Mouse (Mus musculus) T-cell, adult 2 months (primary cell): ENCODE data around the gene Degs2.
"Not testable (repeated sequence)": the region's sequence is repeated elsewhere in the genome, so short reads cannot be mapped to it uniquely, and the experiment has no call there.

Experiments used
- DNase-seq: peaks from one replicate; pipeline ENCODE4 v3.0.0; 2022; ENCODE audit warnings: low spot score

Gene Degs2

DNA sequence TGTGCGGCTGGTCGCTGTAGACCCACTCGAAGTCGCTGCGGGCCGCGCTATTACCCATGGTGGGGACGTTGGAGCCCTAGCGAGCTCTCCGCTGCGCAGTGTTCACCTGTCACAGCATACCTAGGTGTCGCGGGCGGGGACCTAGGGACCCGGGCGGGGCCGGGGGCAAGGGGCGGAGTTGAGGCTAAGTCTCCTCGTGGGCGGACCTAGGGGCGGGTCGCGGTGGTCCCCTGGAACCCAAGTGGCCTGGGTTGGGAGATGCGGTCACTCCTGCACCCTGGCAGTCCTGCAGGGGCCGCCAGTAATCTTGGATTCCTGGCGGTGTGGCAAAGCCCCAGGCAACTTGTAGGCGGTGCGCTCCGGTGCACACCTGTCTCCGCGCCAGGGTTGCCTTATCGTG is at the start of gene Degs2:
Gene Degs2, minus strand, starts transcription at position 131 of the 400 bp plus-strand sequence.
- DNase-seq = no peak

DNA sequence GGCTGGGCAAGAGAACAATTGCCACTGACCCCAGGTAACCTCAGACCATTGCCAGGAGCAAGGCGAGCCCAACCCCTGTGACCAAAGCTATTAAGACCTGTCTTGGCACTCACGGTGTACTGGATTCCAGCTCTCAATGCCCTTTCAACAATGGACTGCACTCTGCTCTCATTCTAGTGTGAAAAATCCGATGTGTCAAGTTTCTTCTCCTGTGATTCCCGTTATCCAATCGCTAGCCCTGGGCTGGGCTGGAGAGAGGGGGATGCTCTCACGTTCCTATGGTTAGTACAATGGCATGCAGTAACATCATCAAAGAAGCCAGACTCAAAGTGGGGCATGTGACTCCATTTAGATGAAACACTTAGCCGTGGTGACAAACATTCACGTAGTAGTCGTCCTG is 49.7 kb upstream of the Degs2 start:
- no peak for DNase-seq

DNA sequence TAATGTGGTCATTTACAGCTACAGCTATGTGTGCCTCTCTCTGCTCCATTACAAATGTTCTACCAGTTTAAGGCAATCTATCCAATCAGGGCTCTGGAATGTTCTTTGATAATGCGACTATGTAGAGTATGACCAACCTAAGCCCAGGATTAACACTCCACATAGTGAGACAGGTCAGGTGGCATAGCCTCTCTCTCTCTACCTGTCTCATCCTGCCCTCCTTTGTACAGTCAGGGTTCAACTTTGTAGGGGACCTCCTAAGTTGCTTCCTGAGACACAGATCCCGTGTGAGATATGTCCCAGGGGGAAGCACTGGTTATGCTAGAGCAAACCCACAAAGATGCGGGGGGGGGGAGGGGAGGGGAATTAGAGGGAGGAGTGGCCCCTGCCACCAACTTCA is 48.1 kb upstream of the Degs2 start:
- DNase-seq = no peak

DNA sequence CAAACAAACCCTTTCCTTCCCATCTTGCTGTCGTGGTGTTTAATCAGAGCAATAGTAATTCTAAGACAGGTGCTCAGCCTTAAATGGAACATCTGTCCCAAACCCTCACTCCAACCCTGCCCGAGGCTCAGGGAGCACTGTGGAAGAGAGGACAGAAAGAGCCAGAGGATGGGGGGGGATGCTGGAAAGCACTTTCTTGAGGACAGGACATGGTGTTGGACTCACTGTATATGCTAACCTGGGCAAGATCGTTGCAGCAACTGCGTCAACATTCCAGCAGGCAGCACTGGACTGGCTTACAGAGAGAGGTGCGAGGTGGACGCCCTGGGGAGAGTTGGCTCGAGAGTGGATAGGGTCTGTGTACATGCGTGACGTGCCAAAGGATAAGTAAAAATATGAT is 47.3 kb upstream of the Degs2 start:
- no peak for DNase-seq

DNA sequence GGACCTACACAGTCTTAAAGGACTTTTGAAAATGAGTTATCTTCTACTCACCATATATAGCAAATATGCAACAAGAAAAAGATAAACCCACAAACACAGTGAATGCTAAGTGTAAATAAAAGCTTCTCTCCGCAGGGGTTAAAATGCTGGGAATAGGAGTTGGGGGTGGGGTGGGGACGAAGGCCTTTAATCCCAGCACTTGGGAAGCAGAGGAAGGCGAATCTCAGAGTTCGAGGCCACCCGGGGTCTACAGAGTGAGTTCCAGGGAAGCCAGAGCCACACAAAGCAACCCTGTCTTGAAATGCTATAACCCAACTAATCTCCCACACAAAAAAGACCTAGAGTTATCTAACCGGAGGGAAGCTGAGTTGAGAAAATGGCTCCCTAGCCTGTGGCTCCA is 46.9 kb upstream of the Degs2 start:
- no peak for DNase-seq

DNA sequence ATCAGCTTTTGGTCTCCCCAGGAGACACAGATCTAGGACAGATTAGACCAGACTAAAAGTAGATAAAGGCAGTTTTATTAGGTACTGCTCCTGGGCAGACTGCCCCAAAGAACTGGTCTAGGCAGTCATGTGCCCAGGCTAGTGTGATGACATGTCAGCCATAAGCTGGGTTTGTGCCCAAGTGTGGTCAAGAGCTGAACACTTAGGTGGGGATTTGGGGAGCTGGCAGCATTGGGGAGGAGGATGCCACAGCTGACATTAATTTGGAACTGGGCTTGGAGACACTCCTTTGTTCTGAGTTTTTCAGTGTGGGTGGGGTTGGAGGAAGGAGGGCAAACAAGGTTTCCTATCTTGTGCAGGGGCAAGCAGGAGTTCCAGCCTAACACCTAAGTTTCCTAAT is 43.9 kb upstream of the Degs2 start:
- DNase-seq = no peak

DNA sequence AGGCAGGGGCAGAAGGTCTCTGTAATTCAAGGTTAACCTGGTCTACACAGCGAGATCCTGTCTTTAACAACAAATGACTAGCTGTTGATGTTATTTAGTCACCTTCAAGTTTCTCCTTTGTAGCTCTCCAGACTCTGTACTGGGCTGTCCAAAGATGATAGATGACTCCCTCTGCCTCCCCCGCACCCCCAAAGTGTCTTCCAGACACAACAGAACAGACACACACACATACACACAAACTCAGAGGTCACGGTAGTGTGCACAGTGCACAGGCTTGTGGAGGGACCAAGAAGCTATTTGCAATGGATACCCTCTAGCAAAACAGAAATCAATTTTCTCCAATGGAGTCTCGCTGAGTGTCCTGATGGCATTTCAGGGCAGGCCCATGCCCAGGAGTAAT is 40.1 kb upstream of the Degs2 start:
- DNase-seq = no peak

DNA sequence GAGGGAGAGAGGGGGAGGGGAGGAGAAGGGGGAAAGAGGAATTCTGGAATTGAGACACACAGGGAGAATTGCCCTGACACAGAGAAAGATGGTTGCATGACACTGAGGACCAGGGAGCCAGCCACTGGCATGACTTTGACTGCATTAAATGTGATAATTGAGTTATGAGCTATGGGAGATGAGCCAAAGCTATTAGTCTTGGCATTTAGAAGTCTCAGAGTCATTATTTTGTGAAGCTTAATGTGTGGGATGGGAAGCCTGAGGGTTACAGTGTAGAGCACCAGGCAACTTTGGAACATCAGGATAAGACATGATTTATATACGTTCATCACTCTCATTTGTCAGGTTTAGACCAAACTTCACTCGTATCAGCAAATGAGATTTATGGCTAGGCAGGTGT is 39.4 kb upstream of the Degs2 start:
- DNase-seq = no peak

DNA sequence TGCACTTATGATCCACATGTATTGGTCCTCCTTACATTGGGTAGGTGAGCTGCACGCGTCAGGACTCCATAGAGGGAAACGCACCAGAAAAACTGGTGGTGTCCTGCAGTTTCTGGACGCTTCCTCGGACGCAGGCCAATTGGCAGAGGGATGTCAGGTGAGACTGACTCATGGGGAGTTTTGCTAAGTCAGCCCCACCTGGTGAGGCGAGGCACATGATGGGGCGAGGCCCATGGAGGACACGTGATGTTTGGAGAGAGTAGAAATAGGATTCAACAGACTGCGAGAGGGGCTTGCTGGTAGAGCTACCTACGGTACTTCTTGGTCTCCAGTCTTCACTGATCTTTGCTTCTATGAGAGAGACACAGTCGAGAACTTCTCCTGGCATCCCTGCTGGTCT is 36.6 kb upstream of the Degs2 start:
- DNase-seq = no peak

DNA sequence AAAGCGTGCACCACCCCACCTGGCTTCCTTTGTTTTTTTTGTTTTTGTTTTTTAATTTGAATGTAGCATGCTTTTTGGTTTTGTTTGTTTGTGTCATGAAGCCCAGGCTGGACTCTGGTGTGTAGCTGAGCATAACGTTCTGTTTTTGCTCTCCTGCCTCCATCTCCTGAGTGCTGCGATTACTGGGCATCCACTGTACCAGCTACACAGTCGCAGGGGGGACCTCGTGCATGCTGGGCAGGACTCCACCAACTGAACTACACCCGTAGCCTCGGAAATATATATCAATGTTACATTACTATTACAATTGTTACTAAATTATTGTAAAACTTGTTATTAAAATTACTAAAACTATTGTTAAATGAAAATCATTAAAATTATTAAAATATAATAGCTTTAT is 35.7 kb upstream of the Degs2 start:
- DNase-seq = no peak

DNA sequence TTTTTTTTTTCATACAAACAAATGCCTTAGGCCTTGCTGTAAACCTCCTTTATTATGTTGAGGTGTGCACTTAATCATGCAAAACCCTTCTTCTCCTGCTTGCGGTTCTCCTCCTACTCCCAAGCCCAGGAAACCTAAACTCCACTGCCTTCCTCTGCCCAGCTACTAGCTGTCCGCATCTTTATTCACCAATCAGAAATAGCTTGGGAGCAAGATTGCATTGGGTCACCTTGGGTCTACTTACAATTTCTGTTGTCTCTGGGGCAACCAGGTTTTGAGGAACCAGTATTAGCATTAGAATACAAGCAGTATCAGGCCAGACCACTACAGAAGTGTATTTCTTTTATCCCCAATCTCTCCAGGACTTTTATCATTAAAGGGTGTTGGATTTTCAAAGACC is 32.3 kb upstream of the Degs2 start:
- DNase-seq = no peak

DNA sequence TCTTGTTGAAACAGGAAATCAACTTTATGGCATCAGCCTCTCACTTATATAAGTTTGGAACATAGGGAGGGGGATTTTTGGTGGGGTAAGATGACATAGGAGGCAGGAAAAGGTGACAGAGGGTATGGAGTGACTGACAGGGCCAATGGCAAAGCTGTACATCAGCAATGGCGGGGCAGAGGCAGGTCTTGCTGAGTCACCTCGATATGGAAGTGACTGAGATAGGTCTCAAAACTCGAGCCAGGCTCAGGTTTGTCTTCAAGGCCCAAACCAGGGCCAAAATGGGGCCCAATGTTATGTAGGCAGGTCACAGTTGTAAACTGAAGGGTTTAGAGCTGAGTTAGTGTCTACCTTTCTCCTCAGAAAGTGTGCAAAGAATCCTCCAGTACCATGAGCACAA is 21.7 kb upstream of the Degs2 start:
- DNase-seq = no peak

DNA sequence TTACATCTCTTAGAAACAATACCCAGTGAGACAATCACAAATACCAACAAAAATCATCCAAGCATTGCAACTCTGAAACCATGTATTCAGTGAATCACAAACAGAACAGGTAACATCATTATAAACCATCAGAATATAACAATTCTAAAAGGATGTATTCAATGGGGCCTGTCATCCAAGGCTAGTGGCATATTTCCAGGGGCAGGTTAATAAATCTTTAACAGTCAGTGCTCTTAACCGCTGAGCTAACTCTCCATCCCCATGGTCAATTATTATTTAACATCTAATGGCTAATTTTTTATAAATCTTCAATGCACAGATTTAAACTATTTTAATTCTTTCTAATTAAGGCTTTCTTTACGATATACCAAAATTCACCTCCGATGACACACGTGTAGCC is 20.3 kb upstream of the Degs2 start:
- DNase-seq = no peak

DNA sequence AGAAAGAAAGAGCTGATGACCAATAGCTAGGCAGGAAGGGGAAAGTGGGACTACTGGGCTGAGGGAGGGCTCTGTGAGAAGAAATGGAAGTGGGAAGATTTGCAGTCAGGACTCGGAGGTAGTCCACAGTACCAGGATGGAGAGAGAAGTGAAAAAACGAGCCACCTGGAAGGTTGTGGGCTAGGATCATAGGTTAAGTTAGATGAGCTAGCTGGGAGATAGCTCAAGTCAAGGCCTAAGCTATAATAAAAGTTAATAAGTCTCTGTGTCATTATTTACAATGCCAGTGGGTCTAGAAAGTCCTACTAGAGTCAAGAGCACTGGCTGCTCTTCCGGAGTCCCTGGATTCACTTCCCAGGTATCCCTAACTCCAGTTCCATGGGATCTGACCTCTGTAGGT is 16.4 kb upstream of the Degs2 start:
- no peak for DNase-seq

DNA sequence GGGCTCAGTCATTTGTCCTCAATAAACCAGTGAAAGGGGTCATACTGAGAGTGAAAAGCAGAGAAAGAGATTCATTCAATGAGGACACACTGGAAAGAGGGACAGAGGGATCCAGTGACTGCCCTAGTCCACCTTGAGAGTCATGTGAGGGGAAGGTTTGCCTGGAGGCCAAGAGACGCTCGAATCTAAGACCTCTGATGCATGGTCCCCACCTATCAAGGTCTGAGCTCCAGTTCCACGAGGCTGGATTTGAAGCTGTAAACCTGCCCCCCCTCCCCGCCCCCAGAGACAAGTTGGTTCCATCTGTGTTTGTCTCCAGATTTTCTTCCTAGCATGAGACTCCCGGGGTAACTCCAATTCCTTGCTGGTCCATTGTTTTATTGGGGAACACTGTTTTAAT is 13.7 kb upstream of the Degs2 start:
- DNase-seq = no peak

DNA sequence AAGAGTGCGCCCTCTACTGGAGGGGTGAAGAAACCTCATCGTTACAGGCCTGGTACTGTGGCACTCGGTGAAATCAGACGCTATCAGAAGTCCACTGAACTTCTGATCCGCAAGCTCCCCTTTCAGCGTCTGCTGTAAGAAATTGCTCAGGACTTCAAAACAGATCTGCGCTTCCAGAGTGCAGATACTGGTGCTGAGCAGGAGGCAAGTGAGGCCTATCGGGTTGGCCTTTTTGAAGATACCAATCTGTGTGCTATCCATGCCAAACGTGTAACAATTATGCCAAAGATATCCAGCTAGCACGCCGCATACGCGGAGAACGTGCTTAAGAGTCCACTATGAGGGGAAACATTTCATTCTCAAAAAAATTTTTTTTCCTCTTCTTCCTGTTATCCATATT is 11.9 kb upstream of the Degs2 start:
- DNase-seq = not testable (repeated sequence)

DNA sequence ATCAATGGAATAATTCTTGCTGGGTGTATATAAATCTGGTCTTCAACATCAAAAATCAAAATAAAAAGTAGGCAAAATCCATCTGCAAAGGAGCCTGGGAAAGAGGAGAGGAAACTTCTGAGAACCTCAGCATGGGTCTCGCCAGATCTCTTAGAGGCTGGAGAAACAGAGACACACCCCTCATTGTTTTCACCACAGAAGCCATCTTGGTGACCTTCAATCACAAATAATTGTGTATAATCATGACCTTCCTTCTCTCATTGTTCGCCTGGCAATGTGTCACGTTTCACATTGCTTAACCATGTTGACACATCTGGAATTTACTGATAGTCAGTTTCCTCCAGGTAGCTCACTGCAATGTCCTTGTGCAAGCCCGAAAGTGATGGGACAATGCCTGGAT is 10.4 kb upstream of the Degs2 start:
- no peak for DNase-seq

DNA sequence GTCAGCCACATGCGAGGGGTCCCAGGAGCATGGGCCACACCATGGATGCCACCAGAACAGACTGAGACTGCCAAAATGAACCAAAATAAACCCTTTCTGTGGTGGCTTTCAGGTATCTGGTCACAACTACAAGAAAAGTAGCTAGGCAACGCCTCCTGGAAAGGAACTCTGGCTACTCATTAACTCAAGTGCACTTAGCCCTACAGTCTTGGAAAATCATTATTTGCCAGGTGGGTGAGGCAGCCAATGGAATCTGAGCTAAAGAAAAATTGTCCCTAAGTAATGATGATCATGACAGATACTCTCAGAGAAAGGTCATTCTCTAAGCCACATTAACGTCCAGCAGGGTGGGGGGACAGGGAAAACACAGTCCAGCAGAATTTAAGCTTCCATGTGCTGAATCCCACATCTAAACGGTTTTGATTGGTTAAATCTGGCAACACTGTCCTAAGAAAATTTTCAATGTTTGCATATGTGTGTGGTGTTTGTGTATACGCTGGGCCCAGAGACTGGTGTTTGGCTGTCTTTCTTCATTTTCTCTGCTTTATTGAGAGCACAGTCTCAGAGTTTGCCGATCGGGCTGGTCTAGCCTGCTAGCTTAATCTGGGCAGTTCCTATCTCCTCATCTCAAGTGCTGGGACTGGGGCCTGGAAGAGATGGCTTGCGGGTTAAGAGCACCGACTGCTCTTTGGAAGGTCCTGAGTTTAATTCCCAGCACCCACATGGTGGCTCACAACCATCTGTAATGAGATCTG is 8.9 kb upstream of the Degs2 start:
- no peak for DNase-seq

DNA sequence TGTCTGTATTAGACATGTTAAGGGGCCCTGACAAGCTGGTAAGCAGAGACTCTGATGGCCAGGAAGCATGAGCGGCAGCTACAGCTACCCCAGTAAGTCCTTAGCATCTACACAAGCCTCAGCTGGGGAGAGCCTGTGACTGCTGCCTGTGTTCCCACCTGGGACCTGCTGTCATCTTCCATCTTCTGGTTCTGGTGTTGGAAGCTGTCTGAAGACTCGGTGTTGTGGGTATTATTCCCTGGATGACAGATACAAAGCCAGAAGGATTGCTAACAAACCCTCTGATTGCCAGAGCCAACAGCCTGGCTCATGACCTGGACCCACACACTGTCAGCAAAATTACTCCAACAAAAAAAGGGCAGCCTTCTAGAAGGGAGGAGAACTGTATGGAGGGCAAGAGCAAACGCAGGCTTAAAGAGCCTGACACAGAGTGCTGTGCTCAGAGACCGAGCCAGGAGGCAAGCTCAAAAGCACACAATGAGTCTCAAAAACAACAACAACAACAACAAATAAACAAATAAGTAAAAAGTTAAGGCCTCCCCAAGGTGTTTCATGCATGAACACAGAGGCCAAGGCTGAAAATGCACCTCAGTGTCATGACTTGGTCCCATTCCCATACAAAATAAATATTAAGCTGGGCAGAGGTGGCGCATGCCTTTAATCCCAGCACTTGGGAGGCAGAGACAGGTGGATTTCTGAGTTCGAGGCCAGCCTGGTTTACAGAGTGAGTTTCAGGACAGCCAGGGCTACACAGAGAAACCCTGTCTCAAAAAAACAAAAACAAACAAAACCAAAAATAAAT is 8.1 kb upstream of the Degs2 start:
- DNase-seq = no peak

DNA sequence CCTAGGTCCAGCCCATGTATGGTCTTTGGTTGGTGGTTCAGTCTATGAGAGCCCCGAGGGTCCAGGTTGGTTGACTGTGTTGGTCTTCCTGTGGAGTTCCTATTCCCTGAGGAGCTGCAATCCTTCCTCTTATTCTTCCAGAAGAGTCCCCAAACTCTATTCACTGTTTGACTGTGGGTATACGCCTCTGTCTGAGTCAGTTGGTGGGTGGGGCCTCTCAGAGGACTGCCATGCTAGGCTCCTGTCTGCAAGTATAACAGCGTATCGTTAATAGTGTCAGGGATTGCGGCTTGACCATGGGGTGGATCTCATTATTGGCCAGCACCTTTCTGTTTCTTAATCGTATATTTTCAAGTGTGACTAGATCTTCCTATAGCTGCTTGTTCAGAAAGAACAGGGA is 7.3 kb upstream of the Degs2 start:
- no peak for DNase-seq

DNA sequence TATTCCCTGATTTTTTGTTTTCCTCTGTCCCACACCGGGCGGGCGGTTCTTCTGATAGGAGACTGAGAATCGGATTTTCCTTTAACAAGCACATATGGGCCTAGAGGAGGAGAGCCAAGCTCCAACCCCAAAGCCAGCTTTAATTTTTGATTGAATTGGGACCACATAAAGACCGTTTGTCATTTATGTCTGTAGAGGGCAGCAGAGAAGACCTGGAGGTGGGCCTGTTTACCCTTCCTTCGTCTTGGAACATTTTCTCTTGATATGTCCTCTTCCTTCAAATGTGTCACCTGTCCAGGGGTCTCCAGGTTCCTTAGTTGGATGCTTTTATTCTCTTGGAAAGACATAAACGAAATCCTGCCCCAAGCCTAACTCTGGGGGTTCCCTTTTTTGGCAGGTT is 4.0 kb upstream of the Degs2 start:
- DNase-seq = no peak

DNA sequence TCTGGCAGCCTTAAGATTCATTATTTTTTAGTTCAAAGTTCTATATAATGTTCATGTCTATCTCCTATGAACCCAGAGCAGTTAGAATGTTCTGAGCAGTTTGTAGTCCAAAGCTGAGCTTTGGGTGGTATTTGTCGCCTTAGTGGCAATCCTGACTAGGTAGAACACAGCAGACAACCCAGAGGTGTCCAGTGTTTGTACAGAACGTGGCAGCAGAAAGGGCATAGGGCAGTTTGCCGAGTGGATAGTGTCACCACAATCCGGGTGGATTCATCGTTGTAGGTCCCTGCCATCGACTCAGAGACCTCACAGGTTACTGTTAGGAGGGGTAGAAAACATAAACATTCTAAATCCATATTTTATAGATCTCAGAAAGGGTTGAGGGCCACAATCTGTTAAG is 3.4 kb upstream of the Degs2 start:
- DNase-seq = no peak

DNA sequence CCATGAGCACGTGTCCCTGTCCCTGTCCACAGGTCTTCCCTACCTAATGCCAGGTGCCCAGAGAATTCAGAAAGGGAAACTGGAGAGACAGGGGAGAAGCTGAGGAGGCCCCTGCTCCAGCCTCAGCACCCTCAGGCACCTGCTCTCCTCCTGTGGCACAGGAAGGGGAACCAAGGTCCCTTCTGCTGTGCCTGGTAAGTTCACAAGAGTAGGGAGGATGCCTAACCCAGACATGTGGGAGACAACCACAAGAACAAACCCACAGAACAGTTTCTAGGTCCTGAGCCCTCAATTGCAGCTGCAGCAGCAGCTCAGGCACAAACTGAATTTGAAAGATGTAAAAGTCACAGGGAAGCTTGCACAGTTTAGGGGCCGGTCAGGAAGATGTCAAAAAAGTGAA is 894 bp downstream of the Degs2 start:
- no peak for DNase-seq

DNA sequence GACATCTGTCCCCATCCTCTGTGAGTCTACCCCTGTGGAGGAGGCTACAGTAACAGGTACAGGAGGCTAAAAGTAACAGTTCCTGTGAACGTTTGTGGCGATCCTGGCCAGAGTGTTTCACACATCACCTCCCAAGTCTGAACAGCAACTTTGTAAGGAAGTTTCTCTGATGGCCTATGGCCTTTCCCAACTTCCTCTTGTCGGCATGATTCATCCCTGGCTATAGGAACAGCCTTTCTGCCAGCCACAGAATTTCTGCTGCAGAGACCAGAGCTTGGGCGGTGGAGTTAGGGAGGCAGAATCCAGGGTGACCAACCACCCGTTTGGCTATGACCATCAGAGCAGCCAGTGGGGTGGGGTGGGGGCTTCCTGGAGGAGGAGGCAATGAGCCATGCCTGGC is 2.1 kb downstream of the Degs2 start:
- no peak for DNase-seq
